Mouse (Mus musculus) liver, embryonic 16.5 days (tissue): ENCODE results near the gene Ccdc86. TPM values are rescaled to one million over a fixed set of nuclear protein-coding genes. Genes with fewer than 3 reads are reported as not detected.

Experiments
- ATAC-seq: fragments of 200-750 bp; cut with Nextera tagmentation; 2 replicates; pipeline ENCODE4 v1.8.0; 2017; ENCODE audit warnings: low read depth, mild to moderate bottlenecking, moderate number of reproducible peaks, moderate library complexity
- H3K27ac ChIP-seq: fragments of 300-500 bp; sonication (generic); 2 replicates; pipeline ENCODE4 v1.5.1; 2014; ENCODE audit warnings: mild to moderate bottlenecking, low read length
- H3K27me3 ChIP-seq: fragments of 300-500 bp; sonication (generic); 2 replicates; pipeline ENCODE4 v1.6.1; 2014; ENCODE audit warnings: low read depth, low read length, mixed read lengths; ENCODE audit not compliant: control insufficient read depth, insufficient read depth
- H3K36me3 ChIP-seq: fragments of 300-500 bp; sonication (generic); 2 replicates; pipeline ENCODE4 v1.6.1; 2014; ENCODE audit warnings: mild to moderate bottlenecking; ENCODE audit not compliant: control insufficient read depth, insufficient read depth
- H3K4me1 ChIP-seq: fragments of 300-500 bp; sonication (generic); 2 replicates; pipeline ENCODE4 v1.6.1; 2014; ENCODE audit warnings: low read depth, low read length, mixed read lengths; ENCODE audit not compliant: control insufficient read depth
- H3K4me2 ChIP-seq: fragments of 300-500 bp; sonication (generic); 2 replicates; pipeline ENCODE4 v1.6.1; 2014; ENCODE audit warnings: low read depth, low read length, mixed read lengths
- H3K4me3 ChIP-seq: fragments of 300-500 bp; sonication (generic); 2 replicates; pipeline ENCODE4 v1.5.1; 2014; ENCODE audit warnings: low read depth, mild to moderate bottlenecking, low read length
- H3K9ac ChIP-seq: fragments of 300-500 bp; sonication (generic); 2 replicates; pipeline ENCODE4 v1.6.1; 2014; ENCODE audit warnings: low read depth, low read length
- H3K9me3 ChIP-seq: fragments of 300-500 bp; sonication (generic); replicated peaks from 2 replicates; pipeline ENCODE4 v1.6.1; 2016; ENCODE audit warnings: low read length; ENCODE audit not compliant: control insufficient read depth
- WGBS: fragments of 180-500 bp; shearing (Covaris S2); extraction: QIAGEN DNeasy Blood & Tissue Kit; methylation state at CpG from one replicate; pipeline ENCODE4 v1.1.7; 2014; ENCODE audit not compliant: insufficient replicate concordance; 5-methylcytosine and 5-hydroxymethylcytosine counted together
- polyA plus RNA-seq: library from polyadenylated mRNA; unstranded; fragments of >200 nt; fragmentation: Nextera tagmentation; extraction: Ambion mirVana; gene quantifications from 2 replicates; pipeline ENCODE4 v1.2.1, GENCODE M21; 2015

Gene Ccdc86
- polyA plus RNA-seq, 1 experiment from 2014 or later, result 9.1 TPM

GRCm38 (mm10) chr19:10959978-10960346, 10.9 kb upstream of the Ccdc86 start:
- no peak overlapping the region for H3K4me2 ChIP-seq
- H3K9me3 ChIP-seq, result no peaks in the 10 kb centered on the region
- WGBS, result 41% methylated on average over 12 of the region's 12 CpGs
- no peak overlapping the region for H3K9ac ChIP-seq
- H3K27ac ChIP-seq, result no peak overlapping the region
- H3K36me3 ChIP-seq, result no peaks in the 10 kb centered on the region
- ATAC-seq, result no peak
- H3K4me3 ChIP-seq, result no peak overlapping the region
- H3K27me3 ChIP-seq, result no peaks in the 10 kb centered on the region; the same call in none of the 2 replicates
- no peaks in the 10 kb centered on the region; the same call in 1 of the 2 replicates for H3K4me1 ChIP-seq

- Histone ChIP-seq H3K4me2 (no peak overlapping the region), H3K36me3 (no peaks in the 10 kb centered on the region), H3K27ac (no peak overlapping the region), H3K9ac (no peak overlapping the region), H3K27me3 (no peaks in the 10 kb centered on the region; the same call in none of the 2 replicates), H3K9me3 (no peaks in the 10 kb centered on the region), H3K4me1 (no peaks in the 10 kb centered on the region; the same call in 1 of the 2 replicates), H3K4me3 (no peak overlapping the region)
- peak; percentile 51 for ATAC-seq
- WGBS, result 30% methylated on average over 11 of the region's 11 CpGs
Measured at GRCm38 (mm10) chr19:10959085-10959977, 10.3 kb upstream of the Ccdc86 start.

GRCm38 (mm10) chr19:10952021-10952939, 3.2 kb upstream of the Ccdc86 start:
- WGBS, result 57% methylated on average over 11 of the region's 11 CpGs
- H3K36me3 ChIP-seq, result no peaks in the 10 kb centered on the region
- ATAC-seq, result no peak
- H3K27ac ChIP-seq, result no peak overlapping the region
- no peaks in the 10 kb centered on the region; the same call in 1 of the 2 replicates for H3K27me3 ChIP-seq
- H3K4me3 ChIP-seq, result no peak overlapping the region
- H3K4me1 ChIP-seq, result peaks cover 16% of the 10 kb centered on the region
- H3K9me3 ChIP-seq, result no peaks in the 10 kb centered on the region
- H3K9ac ChIP-seq, result no peak overlapping the region
- H3K4me2 ChIP-seq, result no peak overlapping the region

- Histone ChIP-seq H3K4me1 (peaks cover 25% of the 10 kb centered on the region), H3K4me3 (peak overlapping the region; percentile 77), H3K9me3 (no peaks in the 10 kb centered on the region), H3K36me3 (peaks cover 3% of the 10 kb centered on the region), H3K27me3 (no peaks in the 10 kb centered on the region), H3K9ac (peak overlapping the region; percentile 18; the same call in 1 of the 2 replicates), H3K27ac (peak overlapping the region; percentile 4; the same call in 1 of the 2 replicates), H3K4me2 (peak overlapping the region; percentile 90)
- 24% methylated on average over 9 of the region's 9 CpGs for WGBS
- ATAC-seq, result no peak
Measured at GRCm38 (mm10) chr19:10949558-10949957, 492 bp upstream of the Ccdc86 start.

GRCm38 (mm10) chr19:10948416-10948815, 650 bp downstream of the Ccdc86 start:
- Histone ChIP-seq H3K27ac (0 out of 2 replicates have a peak overlapping the region, but pooled peaks have one; percentile 24), H3K9me3 (no peaks in the 10 kb centered on the region), H3K36me3 (peaks cover 3% of the 10 kb centered on the region), H3K27me3 (no peaks in the 10 kb centered on the region), H3K4me2 (peak overlapping the region; percentile 90), H3K4me1 (peaks cover 25% of the 10 kb centered on the region), H3K4me3 (peak overlapping the region; percentile 77), H3K9ac (peak overlapping the region; percentile 73)
- no peak for ATAC-seq
- WGBS, result under 1% methylated on average over 20 of the region's 20 CpGs

- peak overlapping the region; percentile 17 for H3K27ac ChIP-seq
Measured at GRCm38 (mm10) chr19:10947219-10947618, 1.8 kb downstream of the Ccdc86 start.

GRCm38 (mm10) chr19:10946506-10946905, 2.6 kb downstream of the Ccdc86 start:
- H3K4me3 ChIP-seq, result peak overlapping the region; percentile 77; the same call in 1 of the 2 replicates
- no peaks in the 10 kb centered on the region for H3K27me3 ChIP-seq
- no peak for ATAC-seq
- peaks cover 7% of the 10 kb centered on the region for H3K36me3 ChIP-seq
- no peaks in the 10 kb centered on the region for H3K9me3 ChIP-seq
- no peak overlapping the region for H3K9ac ChIP-seq
- H3K4me1 ChIP-seq, result peaks cover 25% of the 10 kb centered on the region
- 60% methylated on average over 3 of the region's 3 CpGs for WGBS
- peak overlapping the region; percentile 17; the same call in 1 of the 2 replicates for H3K27ac ChIP-seq
- H3K4me2 ChIP-seq, result peak overlapping the region; percentile 90

More at GRCm38 (mm10) chr19:10947219-10947618, 1.8 kb downstream of the Ccdc86 start:
- 58% methylated on average over 5 of the region's 5 CpGs for WGBS
- ATAC-seq, result no peak
- peaks cover 7% of the 10 kb centered on the region for H3K36me3 ChIP-seq
- H3K9ac ChIP-seq, result peak overlapping the region; percentile 73
- H3K27me3 ChIP-seq, result no peaks in the 10 kb centered on the region
- peaks cover 25% of the 10 kb centered on the region for H3K4me1 ChIP-seq
- H3K4me2 ChIP-seq, result peak overlapping the region; percentile 90
- no peaks in the 10 kb centered on the region for H3K9me3 ChIP-seq
- H3K4me3 ChIP-seq, result peak overlapping the region; percentile 77

- H3K9ac ChIP-seq, result no peak overlapping the region
- H3K4me2 ChIP-seq, result no peak overlapping the region
- no peak for ATAC-seq
- H3K4me3 ChIP-seq, result no peak overlapping the region
- H3K27me3 ChIP-seq, result no peaks in the 10 kb centered on the region
- peaks cover 7% of the 10 kb centered on the region for H3K36me3 ChIP-seq
- no peak overlapping the region for H3K27ac ChIP-seq
- H3K4me1 ChIP-seq, result peaks cover 31% of the 10 kb centered on the region
- no peaks in the 10 kb centered on the region for H3K9me3 ChIP-seq
- WGBS, result 52% methylated on average over 3 of the region's 3 CpGs
Measured at GRCm38 (mm10) chr19:10943955-10944354, 5.1 kb downstream of the Ccdc86 start.
